Mouse (Mus musculus) G1E (cell line): Measurements from ENCODE around the gene Hs6st2. TPM values are rescaled to one million over a fixed set of nuclear protein-coding genes. Genes with fewer than 3 reads are reported as not detected.

ENCODE experiments used
- ATAC-seq: 2 replicates; pipeline ENCODE4 v1.8.0; 2016; ENCODE audit warnings: mild to moderate bottlenecking; ENCODE audit not compliant: insufficient number of reproducible peaks, poor library complexity, low FRiP score, severe bottlenecking; ENCODE audit errors: extremely low read depth
- DNase-seq: peaks from one replicate; pipeline ENCODE4 v3.0.0; 2012; ENCODE audit warnings: low spot score
- H3K27me3 ChIP-seq: 2 replicates; pipeline ENCODE4 v1.6.1; 2012; ENCODE audit warnings: mild to moderate bottlenecking, low read length, inconsistent platforms; ENCODE audit not compliant: insufficient read depth
- H3K36me3 ChIP-seq: replicated peaks from 2 replicates; pipeline ENCODE3; 2012; ENCODE audit warnings: mild to moderate bottlenecking, inconsistent platforms
- H3K4me1 ChIP-seq: 2 replicates; pipeline ENCODE4 v1.6.1; 2012; ENCODE audit warnings: low read depth, low read length, inconsistent platforms, mixed read lengths; ENCODE audit not compliant: insufficient read depth
- H3K4me3 ChIP-seq: 2 replicates; pipeline ENCODE4 v1.5.1; 2012; ENCODE audit warnings: low read depth, mild to moderate bottlenecking, inconsistent platforms, low read length, moderate library complexity, mixed read lengths
- H3K9me3 ChIP-seq: replicated peaks from 2 replicates; pipeline ENCODE4 v1.6.1; 2012; ENCODE audit warnings: inconsistent platforms
- CTCF ChIP-seq: IDR thresholded peaks from 2 replicates; pipeline ENCODE4 v1.5.1; 2012; ENCODE audit warnings: low read depth, low read length, inconsistent platforms, mixed read lengths
- GATA1 ChIP-seq: IDR thresholded peaks from 2 replicates; pipeline ENCODE4 v1.6.1; 2012; ENCODE audit warnings: borderline replicate concordance, low read length, inconsistent platforms, mixed read lengths
- GATA2 ChIP-seq: IDR thresholded peaks from 2 replicates; pipeline ENCODE4 v1.6.1; 2012; ENCODE audit warnings: low read depth, low read length, inconsistent platforms, borderline replicate concordance
- POLR2AphosphoS5 ChIP-seq: IDR thresholded peaks from 2 replicates; pipeline ENCODE4 v1.6.1; 2012; ENCODE audit warnings: low read depth, low read length, inconsistent platforms; ENCODE audit not compliant: insufficient replicate concordance
- TAL1 ChIP-seq: conservative IDR thresholded peaks from 2 replicates; pipeline ENCODE4 v1.6.1; 2012; ENCODE audit warnings: low read depth, low read length, inconsistent platforms, mixed read lengths
- polyA plus RNA-seq: library from polyadenylated mRNA; stranded (reverse); fragments of >175 nt; gene quantifications from 2 replicates; pipeline ENCODE4 v1.2.3, GENCODE M21; 2012
- total RNA-seq, 2 experiments: library from RNA; stranded (forward) in 1 of 2; stranded (reverse) in 1 of 2; fragments of 200-1000 nt in 1 of 2; fragments of >200 nt in 1 of 2; fragmentation: Nextera tagmentation in 1 of 2; gene quantifications; 2 replicates each; pipeline ENCODE4 v1.2.3; 2014 to 2017

Hs6st2 gene
- total and polyA plus RNA-seq, 3 experiments, result 0.05 TPM; not detected in 2

DNA sequence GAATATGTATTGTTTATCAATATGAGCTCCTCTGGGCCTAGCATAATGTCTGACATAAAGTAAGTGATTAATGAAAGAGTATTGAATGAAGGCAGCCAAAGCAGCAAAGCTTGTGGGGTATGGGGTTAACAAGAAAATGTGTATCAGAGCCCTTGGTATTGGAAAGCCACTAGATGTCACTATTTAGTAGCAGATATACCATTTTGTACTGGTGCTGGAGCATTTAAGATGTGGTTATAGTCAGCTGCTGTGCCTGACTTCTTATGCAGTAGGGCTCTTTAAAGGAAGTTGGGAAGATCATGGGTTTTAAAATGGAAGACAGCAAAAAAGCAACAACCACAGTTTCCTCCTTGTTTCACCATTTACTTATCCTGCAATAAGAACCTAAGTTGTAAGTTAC lies 284.2 kb downstream of the Hs6st2 start:
- TF ChIP-seq GATA1 (no peak), POLR2AphosphoS5 (no peak), CTCF (no peak), GATA2 (no peak)
- Histone ChIP-seq H3K4me3 (no peak overlapping the region), H3K36me3 (no peaks in the 10 kb centered on the region), H3K27me3 (no peaks in the 10 kb centered on the region), H3K9me3 (no peaks in the 10 kb centered on the region), H3K4me1 (no peaks in the 10 kb centered on the region)
- no peak for DNase-seq
- no peak for ATAC-seq

- peak; percentile 2 for DNase-seq
- Histone ChIP-seq H3K9me3 (no peaks in the 10 kb centered on the region), H3K4me3 (no peak overlapping the region), H3K27me3 (no peaks in the 10 kb centered on the region), H3K36me3 (no peaks in the 10 kb centered on the region), H3K4me1 (no peaks in the 10 kb centered on the region)
- ATAC-seq, result no peak
- TF ChIP-seq GATA1 (no peak), POLR2AphosphoS5 (no peak), CTCF (no peak), TAL1 (no peak), GATA2 (no peak)
Observed at GRCm38 (mm10) chrX:51374670-51375069, 307.0 kb downstream of the Hs6st2 start.

GRCm38 (mm10) chrX:51372477-51373239 lies 309.0 kb downstream of the Hs6st2 start:
- H3K27me3 ChIP-seq, result no peaks in the 10 kb centered on the region
- H3K9me3 ChIP-seq, result no peaks in the 10 kb centered on the region
- no peak for ATAC-seq
- TF ChIP-seq POLR2AphosphoS5, result no peak
- no peak for TF ChIP-seq GATA2
- TF ChIP-seq GATA1, result no peak
- TF ChIP-seq TAL1, result no peak
- TF ChIP-seq CTCF, result no peak
- H3K36me3 ChIP-seq, result no peaks in the 10 kb centered on the region
- H3K4me1 ChIP-seq, result no peaks in the 10 kb centered on the region
- H3K4me3 ChIP-seq, result no peak overlapping the region
- no peak for DNase-seq

- H3K4me1 ChIP-seq, result no peaks in the 10 kb centered on the region
- H3K4me3 ChIP-seq, result no peak overlapping the region
- DNase-seq, result no peak
- no peaks in the 10 kb centered on the region for H3K27me3 ChIP-seq
- no peak for ATAC-seq
- H3K9me3 ChIP-seq, result no peaks in the 10 kb centered on the region
- H3K36me3 ChIP-seq, result no peaks in the 10 kb centered on the region
- TF ChIP-seq POLR2AphosphoS5 (no peak), CTCF (no peak), GATA2 (no peak)
Observed at GRCm38 (mm10) chrX:51349682-51350081, 332.0 kb downstream of the Hs6st2 start.

DNA sequence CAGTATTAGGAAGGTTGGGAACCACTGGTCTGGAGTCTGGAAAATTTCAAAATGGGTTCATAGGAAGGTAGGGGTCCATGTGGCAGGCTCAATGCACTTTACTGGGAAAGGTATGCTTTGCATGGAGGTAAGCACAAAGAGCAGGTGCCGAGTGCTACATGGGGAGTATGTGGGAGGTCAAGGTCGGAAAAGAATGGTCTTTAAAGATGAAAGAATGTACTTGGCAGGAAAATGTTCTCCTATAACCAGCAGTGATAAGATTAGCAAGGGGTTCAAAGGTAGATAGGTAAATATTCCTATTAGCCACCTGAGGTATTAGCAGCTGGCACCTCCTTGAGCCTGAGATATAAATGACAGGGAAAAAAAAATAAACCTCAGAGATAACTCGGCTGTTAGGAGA lies 338.1 kb downstream of the Hs6st2 start:
- TF ChIP-seq POLR2AphosphoS5 (no peak), GATA1 (no peak), GATA2 (no peak), CTCF (no peak), TAL1 (no peak)
- Histone ChIP-seq H3K36me3 (no peaks in the 10 kb centered on the region), H3K4me3 (no peak overlapping the region), H3K9me3 (no peaks in the 10 kb centered on the region), H3K27me3 (no peaks in the 10 kb centered on the region), H3K4me1 (no peaks in the 10 kb centered on the region)
- no peak for ATAC-seq
- DNase-seq, result no peak

Other genes starting within 250 kb of the Hs6st2 start
- gene Usp26, start 119.4 kb upstream of the Hs6st2 start, total RNA-seq (2014; fragmentation: Nextera tagmentation), result not detected in 2 replicates
- gene Usp26, start 119.4 kb upstream of the Hs6st2 start, total RNA-seq (2017), result not detected in 2 replicates
- not detected in 2 replicates for gene Usp26, start 119.4 kb upstream of the Hs6st2 start, polyA plus RNA-seq